Mouse (Mus musculus) intestine, embryonic 16.5 days (tissue): ENCODE data around the gene Stmn1. TPM values are rescaled to one million over a fixed set of nuclear protein-coding genes. Genes with fewer than 3 reads are reported as not detected.

Source experiments
- ATAC-seq: fragments of 200-750 bp; cut with Nextera tagmentation; 2 replicates; pipeline ENCODE4 v1.8.0; 2017; ENCODE audit warnings: moderate TSS enrichment, moderate library complexity
- H3K27ac ChIP-seq: fragments of 300-500 bp; sonication (generic); 2 replicates; pipeline ENCODE4 v1.5.1; 2014; ENCODE audit warnings: mild to moderate bottlenecking, low read length
- H3K27me3 ChIP-seq: fragments of 300-500 bp; sonication (generic); replicated peaks from 2 replicates; pipeline ENCODE4 v1.6.1; 2014; ENCODE audit warnings: low read length, control low read depth, mixed read lengths; ENCODE audit not compliant: control insufficient read depth, insufficient read depth
- H3K36me3 ChIP-seq: fragments of 300-500 bp; sonication (generic); 2 replicates; pipeline ENCODE4 v1.6.1; 2014; ENCODE audit warnings: low read length, control low read depth; ENCODE audit not compliant: control insufficient read depth, insufficient read depth
- H3K4me1 ChIP-seq: fragments of 300-500 bp; sonication (generic); 2 replicates; pipeline ENCODE4 v1.6.1; 2014; ENCODE audit warnings: low read length, control low read depth, mixed read lengths; ENCODE audit not compliant: control insufficient read depth, insufficient read depth
- H3K4me2 ChIP-seq: fragments of 300-500 bp; sonication (generic); 2 replicates; pipeline ENCODE4 v1.6.1; 2014; ENCODE audit warnings: low read depth, low read length, control low read depth
- H3K4me3 ChIP-seq: fragments of 300-500 bp; sonication (generic); 2 replicates; pipeline ENCODE4 v1.5.1; 2014; ENCODE audit warnings: mild to moderate bottlenecking, low read length
- H3K9ac ChIP-seq: fragments of 300-500 bp; sonication (generic); 2 replicates; pipeline ENCODE4 v1.6.1; 2014; ENCODE audit warnings: low read depth, low read length
- H3K9me3 ChIP-seq: fragments of 300-500 bp; sonication (generic); 2 replicates; pipeline ENCODE4 v1.6.1; 2016; ENCODE audit warnings: low read length, control low read depth; ENCODE audit not compliant: control insufficient read depth
- WGBS: fragments of 180-500 bp; shearing (Covaris S2); extraction: QIAGEN DNeasy Blood & Tissue Kit; methylation state at CpG from one replicate; pipeline ENCODE4 v1.1.7; 2014; 5-methylcytosine and 5-hydroxymethylcytosine counted together
- polyA plus RNA-seq: library from polyadenylated mRNA; unstranded; fragments of >200 nt; fragmentation: Nextera tagmentation; extraction: Ambion mirVana; gene quantifications from 2 replicates; pipeline ENCODE4 v1.2.1, GENCODE M21; 2015

Gene Stmn1
- polyA plus RNA-seq, 1 experiment from 2014 or later = 1,127 TPM

DNA sequence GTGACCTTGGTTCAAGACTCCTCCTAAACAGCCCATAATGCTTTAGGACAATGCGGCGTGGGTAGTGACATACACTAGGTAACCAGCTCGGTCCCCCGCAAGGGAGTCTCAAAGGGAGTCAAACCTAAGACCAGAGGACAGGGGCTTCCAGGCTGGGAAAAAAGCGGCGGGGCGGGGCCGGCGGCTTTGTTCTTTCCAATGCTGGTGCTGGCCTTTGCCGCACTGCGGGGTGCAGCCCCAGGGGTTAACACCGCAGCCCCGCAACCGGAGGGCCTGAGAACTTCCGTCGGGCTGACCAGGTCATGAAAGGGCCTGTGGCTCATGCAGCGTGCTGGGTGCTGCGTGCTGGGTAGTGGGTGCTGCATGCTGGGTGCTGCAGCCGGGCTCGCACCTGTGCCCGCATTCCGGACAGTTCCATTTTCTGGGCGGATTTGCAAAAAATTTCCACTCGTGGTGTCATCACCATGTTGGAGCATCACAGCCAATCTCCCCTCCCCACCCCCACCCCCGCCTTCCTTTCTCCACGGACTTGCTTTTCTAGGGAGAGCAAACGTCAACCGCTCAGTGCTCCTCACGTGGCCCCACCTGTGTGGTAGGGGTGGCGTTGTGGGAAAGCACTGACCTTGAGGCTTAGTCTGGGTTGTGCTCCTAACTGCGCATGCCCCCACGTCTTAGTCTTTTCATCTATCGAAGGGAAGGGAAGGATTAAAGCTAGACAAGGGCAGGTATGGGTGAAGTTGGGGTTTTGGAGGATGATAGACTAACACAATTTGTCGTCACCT lies 14.3 kb upstream of the Stmn1 start:
- 0 out of 2 replicates have a peak, but pooled peaks have one; percentile 22 for ATAC-seq
- Histone ChIP-seq H3K27me3 (peaks cover 8% of the 10 kb centered on the region; the same call in 1 of the 2 replicates), H3K36me3 (no peaks in the 10 kb centered on the region), H3K4me1 (peaks cover 14% of the 10 kb centered on the region), H3K27ac (no peak overlapping the region), H3K9ac (no peak overlapping the region), H3K9me3 (no peaks in the 10 kb centered on the region), H3K4me3 (no peak overlapping the region), H3K4me2 (no peak overlapping the region)
- 27% methylated on average over 34 of the region's 34 CpGs for WGBS

DNA sequence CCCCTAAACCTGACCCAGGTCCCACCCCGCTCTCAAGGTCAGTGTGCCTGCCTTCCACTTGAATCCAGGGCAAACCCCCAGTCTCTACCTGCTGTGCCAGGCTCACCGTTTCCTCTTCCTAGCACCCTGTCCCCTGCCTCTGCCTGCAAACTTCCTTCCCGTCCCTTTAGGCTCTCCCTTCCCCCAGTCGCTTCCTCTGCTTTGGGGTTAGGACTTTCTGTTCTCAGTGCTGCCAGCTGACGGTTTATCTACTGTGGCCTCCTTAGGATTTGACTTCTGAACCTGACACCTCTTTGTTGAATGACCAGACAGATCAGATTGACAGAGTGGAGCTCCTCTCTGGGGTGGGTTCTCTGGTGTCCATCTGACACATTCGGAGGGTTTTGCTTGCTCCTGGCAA lies 12.8 kb upstream of the Stmn1 start:
- Histone ChIP-seq H3K36me3 (no peaks in the 10 kb centered on the region), H3K4me1 (peaks cover 9% of the 10 kb centered on the region), H3K4me3 (no peak overlapping the region), H3K9ac (peak overlapping the region; percentile 16; the same call in 1 of the 2 replicates), H3K27ac (no peak overlapping the region), H3K9me3 (no peaks in the 10 kb centered on the region), H3K27me3 (peaks cover 8% of the 10 kb centered on the region; the same call in 1 of the 2 replicates), H3K4me2 (no peak overlapping the region)
- 39% methylated on average over 6 of the region's 6 CpGs for WGBS
- ATAC-seq = peak; percentile 40; the same call in 1 of the 2 replicates

GRCm38 (mm10) chr4:134457130-134457825 lies 10.8 kb upstream of the Stmn1 start:
- Histone ChIP-seq H3K4me3 (no peak overlapping the region), H3K27ac (no peak overlapping the region), H3K27me3 (peaks cover 8% of the 10 kb centered on the region; the same call in 1 of the 2 replicates), H3K9me3 (no peaks in the 10 kb centered on the region), H3K9ac (no peak overlapping the region), H3K4me2 (no peak overlapping the region), H3K4me1 (peaks cover 6% of the 10 kb centered on the region; the same call in 1 of the 2 replicates), H3K36me3 (no peaks in the 10 kb centered on the region)
- WGBS = 54% methylated on average over 7 of the region's 7 CpGs
- ATAC-seq = no peak

- no peak overlapping the region for H3K9ac ChIP-seq
- no peak overlapping the region for H3K4me2 ChIP-seq
- no peaks in the 10 kb centered on the region for H3K9me3 ChIP-seq
- H3K27ac ChIP-seq = no peak overlapping the region
- peaks cover 6% of the 10 kb centered on the region; the same call in 1 of the 2 replicates for H3K4me1 ChIP-seq
- WGBS = 76% methylated on average over 5 of the region's 5 CpGs
- ATAC-seq = no peak
- no peak overlapping the region for H3K4me3 ChIP-seq
- H3K36me3 ChIP-seq = no peaks in the 10 kb centered on the region
- H3K27me3 ChIP-seq = peaks cover 2% of the 10 kb centered on the region; the same call in 1 of the 2 replicates
These were observed 9.3 kb upstream of the Stmn1 start for GRCm38 (mm10) chr4:134458856-134459255.

GRCm38 (mm10) chr4:134460277-134460676 lies 7.8 kb upstream of the Stmn1 start:
- WGBS = 76% methylated on average over 10 of the region's 10 CpGs

GRCm38 (mm10) chr4:134461252-134461651 lies 6.9 kb upstream of the Stmn1 start:
- ATAC-seq = no peak
- WGBS = 72% methylated on average over 5 of the region's 5 CpGs
- H3K27ac ChIP-seq = no peak overlapping the region

More at GRCm38 (mm10) chr4:134460277-134460676, 7.8 kb upstream of the Stmn1 start:
- Histone ChIP-seq H3K4me2 (no peak overlapping the region), H3K9ac (no peak overlapping the region), H3K4me3 (no peak overlapping the region), H3K27me3 (no peaks in the 10 kb centered on the region), H3K36me3 (no peaks in the 10 kb centered on the region), H3K9me3 (no peaks in the 10 kb centered on the region), H3K4me1 (peaks cover 3% of the 10 kb centered on the region; the same call in 1 of the 2 replicates), H3K27ac (no peak overlapping the region)
- ATAC-seq = no peak

DNA sequence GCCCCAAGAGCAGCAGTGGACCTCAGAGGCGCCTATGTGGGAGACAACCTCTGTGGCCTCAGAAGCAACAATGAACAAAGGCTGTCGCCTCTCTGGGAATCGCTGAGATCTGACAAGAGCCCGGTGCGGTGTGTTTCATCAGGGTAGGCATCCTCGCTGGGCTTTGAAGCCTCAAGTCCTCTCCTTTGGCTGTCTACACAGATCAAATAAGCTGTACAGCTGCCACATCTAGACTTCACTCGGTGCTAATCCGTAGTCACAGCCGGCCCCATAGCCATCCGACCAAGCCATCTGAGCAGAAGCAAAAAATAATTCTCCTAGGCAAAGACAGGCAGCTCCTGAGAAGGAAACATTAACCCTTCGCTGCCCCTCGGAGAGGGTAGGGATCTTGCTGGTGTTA lies 2.3 kb upstream of the Stmn1 start:
- Histone ChIP-seq H3K36me3 (0 out of 2 replicates have a peak, but pooled peaks cover under 1% of the 10 kb centered on the region), H3K4me2 (no peak overlapping the region), H3K9me3 (no peaks in the 10 kb centered on the region), H3K9ac (no peak overlapping the region; the same call in 1 of the 2 replicates), H3K4me3 (no peak overlapping the region), H3K27me3 (no peaks in the 10 kb centered on the region), H3K4me1 (peaks cover 5% of the 10 kb centered on the region; the same call in 1 of the 2 replicates), H3K27ac (no peak overlapping the region)
- WGBS = 45% methylated on average over 12 of the region's 12 CpGs
- no peak for ATAC-seq

More at GRCm38 (mm10) chr4:134461252-134461651, 6.9 kb upstream of the Stmn1 start:
- no peak overlapping the region for H3K9ac ChIP-seq
- H3K27me3 ChIP-seq = no peaks in the 10 kb centered on the region
- H3K4me2 ChIP-seq = no peak overlapping the region
- H3K4me3 ChIP-seq = no peak overlapping the region
- no peaks in the 10 kb centered on the region for H3K9me3 ChIP-seq
- no peaks in the 10 kb centered on the region for H3K4me1 ChIP-seq
- H3K36me3 ChIP-seq = no peaks in the 10 kb centered on the region

- Histone ChIP-seq H3K4me3 (no peak overlapping the region), H3K4me2 (no peak overlapping the region), H3K27me3 (no peaks in the 10 kb centered on the region), H3K4me1 (peaks cover 5% of the 10 kb centered on the region; the same call in 1 of the 2 replicates), H3K9me3 (no peaks in the 10 kb centered on the region), H3K36me3 (peaks cover 8% of the 10 kb centered on the region), H3K9ac (no peak overlapping the region), H3K27ac (no peak overlapping the region)
- WGBS = 68% methylated on average over 11 of the region's 11 CpGs
- ATAC-seq = no peak
These were observed 1.5 kb upstream of the Stmn1 start for GRCm38 (mm10) chr4:134466381-134467262.
